Mouse (Mus musculus) adipocyte (in vitro differentiated cells): Measurements from ENCODE around the gene Adprh.
"Not testable (repeated sequence)": the region's sequence is repeated elsewhere in the genome, so short reads cannot be mapped to it uniquely, and the experiment has no call there.

Source experiments
- DNase-seq: peaks from one replicate; pipeline ENCODE4 v3.0.0-alpha.2; 2016; ENCODE audit warnings: low spot score

The Adprh gene

GRCm38 (mm10) chr16:38452442-38453202 is at the start of gene Adprh:
TSS of gene Adprh (minus strand) at chr16:38452703.
- peak; percentile 90 for DNase-seq

DNA sequence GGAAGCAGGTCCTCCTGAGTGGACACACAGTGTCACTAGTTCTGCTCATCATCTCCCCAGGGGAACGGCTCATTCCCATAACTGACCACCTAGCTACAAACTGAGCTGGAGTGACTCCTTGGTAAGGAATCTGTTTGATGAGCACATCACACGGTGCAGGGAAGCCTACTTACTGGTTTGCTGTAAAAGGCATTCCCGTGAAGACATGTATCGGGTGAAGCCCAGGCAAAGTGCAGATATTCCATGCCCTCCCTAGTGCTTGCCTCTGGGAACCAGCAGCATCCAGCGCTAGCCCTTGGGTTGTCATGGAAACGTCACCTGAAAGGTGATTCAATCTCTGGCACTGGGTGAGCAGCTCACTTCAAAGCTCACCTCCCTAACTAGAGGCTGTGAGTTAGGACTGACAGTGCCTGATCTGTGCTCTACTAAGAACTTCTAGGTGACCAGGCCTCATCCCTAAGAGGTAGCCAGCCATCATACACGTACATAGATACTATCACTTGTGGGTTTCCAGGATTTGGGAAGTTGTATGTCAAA is 44.2 kb upstream of the Adprh start:
- DNase-seq, result no peak

DNA sequence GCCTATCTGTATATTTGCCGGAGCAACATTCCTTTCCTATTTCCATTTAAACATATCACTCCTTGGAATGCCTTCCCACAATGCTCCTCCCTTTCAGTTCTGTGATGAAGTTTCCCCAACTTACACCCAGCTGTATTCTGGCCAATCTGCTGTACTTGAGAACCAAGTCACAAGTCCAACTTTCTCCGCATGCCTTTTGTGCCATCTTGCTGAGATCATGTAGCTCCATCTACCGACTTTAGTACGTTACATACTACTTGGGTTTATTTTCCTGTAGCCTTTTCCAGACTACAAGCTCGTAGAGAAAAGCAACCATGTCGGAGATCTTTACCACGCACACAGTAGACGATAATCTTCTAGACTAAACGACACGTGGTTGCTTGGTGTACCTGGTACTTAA is 41.4 kb upstream of the Adprh start:
- peak; percentile 48 for DNase-seq

DNA sequence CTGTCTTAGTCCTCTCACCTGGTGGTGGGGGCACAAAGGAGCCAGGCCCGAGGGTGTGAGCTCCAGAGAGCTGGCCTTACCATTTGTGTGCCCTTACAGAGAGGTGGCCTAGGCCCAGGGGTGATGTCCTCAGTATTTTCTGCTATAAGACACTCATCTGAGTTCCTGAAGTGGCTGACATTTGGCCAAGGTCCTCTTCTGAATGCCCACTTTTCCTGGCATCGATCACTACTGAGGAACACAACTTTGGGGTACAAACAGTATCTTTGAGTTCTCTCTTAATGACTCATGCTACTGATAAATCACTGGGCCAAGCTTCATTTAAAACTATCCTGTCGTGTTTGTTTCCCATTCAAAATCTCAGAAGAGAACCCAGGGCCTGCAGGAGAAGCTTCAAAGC is 40.0 kb upstream of the Adprh start:
- no peak for DNase-seq

DNA sequence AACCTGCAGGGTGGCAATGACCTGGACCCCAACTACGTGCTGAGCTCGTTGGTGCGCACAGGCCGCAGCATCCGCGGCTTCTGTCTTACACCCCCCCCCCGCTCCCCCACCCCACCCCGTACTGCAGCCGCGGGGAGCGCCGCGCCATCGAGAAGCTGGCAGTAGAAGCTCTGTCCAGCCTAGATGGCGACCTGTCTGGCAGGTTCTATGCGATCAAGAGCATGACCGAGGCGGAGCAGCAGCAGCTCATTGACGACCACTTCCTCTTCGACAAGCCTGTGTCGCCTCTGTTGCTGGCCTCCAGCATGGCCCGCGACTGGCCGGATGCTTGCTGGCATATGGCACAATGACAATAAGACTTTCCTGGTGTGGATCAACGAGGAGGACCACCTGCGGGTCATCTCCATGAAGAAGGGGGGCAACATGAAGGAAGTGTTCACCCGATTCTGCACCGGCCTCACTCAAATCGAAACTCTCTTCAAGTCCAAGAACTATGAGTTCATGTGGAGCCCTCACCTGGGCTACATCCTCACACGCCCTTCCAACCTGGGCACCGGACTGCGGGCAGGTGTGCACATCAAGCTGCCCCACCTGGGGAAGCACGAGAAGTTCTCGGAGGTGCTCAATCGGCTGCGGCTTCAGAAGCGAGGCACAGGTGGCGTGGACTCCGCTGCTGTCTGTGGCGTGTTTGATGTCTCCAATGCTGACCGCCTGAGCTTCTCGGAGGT is 31.2 kb upstream of the Adprh start:
- no peak for DNase-seq

GRCm38 (mm10) chr16:38482780-38483562 is 30.5 kb upstream of the Adprh start:
- DNase-seq, result no peak

DNA sequence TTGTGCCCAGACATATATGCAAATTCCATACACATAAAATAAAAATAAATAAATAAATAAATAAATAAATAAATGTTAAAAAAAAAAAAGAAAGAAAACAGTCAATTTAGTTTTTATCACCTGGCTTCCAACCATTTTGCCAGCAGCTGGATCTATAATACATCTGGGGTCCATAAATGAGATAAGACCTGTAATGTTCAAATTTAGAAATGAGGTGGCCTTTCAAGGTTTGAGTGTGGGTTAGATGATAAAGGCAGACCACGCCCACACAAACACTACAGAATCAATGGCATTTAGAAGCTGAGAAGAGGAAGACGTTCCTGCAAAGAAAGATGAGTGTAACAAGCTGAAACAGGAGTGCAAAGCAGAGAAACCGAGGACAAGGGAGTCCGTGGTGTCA is 28.8 kb upstream of the Adprh start:
- no peak for DNase-seq

DNA sequence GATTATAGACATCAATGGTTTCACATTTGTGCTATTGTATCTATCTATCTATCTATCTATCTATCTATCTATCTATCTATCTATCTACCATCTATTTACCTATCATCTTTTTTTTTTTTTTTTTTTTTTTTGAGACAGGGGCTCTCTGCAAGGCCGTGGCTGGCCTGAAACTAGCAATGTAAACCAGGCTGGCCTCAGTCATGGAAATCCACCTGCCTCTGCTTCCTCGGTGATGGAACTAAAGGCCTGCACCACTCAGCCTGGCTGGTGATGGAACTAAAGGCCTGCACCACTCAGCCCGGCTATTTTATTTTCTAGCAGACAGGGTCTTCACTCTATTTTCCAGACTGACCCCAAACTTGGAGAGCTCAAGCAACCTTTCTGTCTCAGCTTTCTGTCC is 25.8 kb upstream of the Adprh start:
- DNase-seq, result no peak

GRCm38 (mm10) chr16:38477241-38477608 is 24.7 kb upstream of the Adprh start:
- not testable (repeated sequence) for DNase-seq

DNA sequence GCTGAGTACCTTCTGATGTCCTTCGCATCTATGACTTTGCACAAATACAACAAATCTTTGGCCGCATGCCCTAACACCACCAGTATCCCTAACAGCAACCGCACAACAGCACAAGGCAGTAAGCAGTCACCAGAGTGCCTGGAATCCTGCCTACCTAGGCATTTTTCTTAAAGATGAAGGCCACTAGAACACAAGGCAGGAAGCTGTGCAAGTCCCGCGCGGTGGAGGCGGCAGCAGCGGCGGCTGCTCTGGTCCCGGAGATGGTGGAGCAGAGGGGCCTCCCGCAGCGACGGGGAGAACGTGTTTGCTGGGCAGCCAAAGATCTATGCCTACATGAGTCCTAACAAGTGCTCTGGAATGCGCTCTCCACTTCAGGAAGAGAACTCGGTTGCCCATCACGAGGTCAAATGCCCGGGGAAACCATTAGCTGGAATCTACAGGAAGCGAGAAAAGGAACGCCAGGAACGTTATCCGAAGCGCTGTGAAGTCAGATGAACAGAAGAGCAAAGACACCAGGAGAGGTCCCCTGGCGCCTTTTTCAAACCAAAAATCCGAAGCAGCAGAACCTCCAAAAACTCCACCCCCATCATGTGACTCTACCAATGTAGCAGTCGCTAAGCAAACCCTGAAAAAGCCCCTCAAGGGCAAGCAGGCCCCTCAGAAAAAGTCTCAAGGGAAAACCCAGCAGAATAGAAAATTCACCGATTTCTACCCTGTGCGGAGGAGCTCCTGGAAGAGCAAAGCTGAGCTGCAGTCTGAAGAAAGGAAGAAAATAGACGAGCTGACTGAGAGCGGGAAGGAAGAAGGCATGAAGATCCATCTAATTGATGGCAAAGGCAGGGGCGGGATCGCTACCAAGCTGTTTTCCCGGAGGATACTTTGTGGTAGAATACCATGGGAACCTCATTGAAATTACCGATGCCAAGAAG is 24.1 kb upstream of the Adprh start:
- DNase-seq, result no peak

GRCm38 (mm10) chr16:38475681-38476311 is 23.3 kb upstream of the Adprh start:
- no peak for DNase-seq

DNA sequence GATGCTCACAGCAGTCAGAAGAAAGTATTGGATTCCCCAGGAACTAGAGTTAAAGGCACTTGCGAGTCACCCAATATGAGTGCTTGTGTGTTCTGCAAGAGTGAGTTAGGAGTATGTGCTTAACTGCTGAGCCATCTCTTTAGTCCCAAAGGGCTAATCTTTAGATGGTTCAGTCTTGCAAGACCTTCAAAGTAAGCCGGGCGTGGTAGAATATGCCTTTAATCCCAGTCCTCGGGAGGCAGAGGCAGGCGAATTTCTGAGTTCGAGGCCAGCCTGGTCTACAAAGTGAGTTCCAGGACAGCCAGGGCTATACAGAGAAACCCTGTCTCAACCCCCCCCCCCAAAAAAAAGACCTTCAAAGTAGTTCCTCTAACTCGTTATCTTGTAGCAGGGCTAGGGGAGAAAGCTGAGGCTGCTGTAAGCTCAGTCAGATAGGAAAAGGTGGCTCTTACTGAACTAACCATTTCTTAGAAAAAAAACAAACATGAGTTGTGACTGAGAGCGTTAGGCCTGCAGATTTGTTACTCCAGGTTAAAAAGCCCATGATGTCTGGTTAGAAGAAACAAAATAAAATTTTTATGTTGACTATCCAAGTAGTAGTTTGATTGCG is 22.3 kb upstream of the Adprh start:
- no peak for DNase-seq

DNA sequence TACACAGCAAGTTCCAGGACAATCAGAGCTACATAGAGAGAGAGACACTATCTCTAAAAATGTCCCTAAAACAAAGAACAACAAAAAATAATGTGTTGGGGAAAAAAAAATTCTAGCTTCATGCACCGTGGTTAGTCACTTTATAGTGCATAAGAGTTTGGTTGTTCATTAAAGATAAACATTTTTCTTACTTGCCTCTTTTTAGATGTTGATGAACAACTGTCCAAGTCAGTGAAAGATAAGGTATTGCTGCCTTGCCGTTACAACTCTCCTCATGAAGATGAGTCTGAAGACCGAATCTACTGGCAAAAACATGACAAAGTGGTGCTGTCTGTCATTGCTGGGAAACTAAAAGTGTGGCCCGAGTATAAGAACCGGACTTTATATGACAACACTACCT is 21.2 kb upstream of the Adprh start:
- no peak for DNase-seq

DNA sequence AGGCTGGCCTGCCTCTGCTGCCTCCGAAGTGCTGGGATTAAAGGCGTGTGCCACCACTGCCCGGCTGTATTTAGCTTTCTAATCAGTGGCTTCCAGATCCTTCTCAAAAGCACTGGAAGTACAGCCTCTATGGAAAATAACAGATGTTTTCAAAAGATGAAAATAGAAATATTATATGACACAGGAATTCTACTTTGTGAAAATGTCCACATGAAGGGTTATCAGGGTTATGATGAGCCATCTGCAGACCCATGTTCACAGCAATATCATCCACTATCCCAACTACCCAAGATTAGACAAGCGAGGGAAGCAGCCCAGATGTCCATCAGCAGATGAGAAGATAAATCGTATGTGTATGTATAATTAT is 20.0 kb upstream of the Adprh start:
- no peak for DNase-seq

- no peak for DNase-seq
Observed at GRCm38 (mm10) chr16:38471697-38472506, 19.4 kb upstream of the Adprh start.

DNA sequence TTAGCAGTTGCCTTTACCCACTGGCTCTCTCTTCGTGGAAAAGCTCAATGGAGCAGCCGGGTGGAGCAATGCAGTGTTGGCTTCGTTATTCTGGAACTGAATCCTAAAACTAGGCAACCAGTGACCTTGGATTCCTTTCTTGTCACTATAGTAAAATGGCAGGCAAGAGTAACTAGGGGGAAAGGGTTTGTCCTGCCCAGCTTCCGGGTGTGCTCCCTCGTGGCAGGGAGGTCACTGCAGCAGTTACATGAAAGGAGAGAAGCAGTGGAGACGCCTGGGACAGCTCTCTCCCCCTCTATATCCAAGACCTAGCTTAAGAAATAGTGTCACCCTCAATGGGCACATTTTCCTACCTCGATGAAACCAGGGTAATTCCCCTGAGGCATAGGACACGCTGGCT is 16.9 kb upstream of the Adprh start:
- no peak for DNase-seq

DNA sequence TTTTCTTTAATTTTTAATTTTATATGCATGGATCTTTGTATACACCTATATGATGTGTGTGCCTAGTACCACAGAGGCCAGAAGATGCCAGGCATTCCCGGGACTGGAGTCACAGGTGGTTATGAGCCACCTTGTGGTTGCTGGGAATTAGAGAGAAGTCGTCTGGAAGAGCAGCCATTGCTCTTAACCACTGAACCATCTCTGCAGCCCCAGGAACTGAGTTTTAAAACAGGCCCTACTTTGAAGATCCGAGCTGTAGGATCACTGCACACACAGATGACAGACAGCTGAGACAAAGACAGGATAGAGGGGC is 16.2 kb upstream of the Adprh start:
- no peak for DNase-seq

DNA sequence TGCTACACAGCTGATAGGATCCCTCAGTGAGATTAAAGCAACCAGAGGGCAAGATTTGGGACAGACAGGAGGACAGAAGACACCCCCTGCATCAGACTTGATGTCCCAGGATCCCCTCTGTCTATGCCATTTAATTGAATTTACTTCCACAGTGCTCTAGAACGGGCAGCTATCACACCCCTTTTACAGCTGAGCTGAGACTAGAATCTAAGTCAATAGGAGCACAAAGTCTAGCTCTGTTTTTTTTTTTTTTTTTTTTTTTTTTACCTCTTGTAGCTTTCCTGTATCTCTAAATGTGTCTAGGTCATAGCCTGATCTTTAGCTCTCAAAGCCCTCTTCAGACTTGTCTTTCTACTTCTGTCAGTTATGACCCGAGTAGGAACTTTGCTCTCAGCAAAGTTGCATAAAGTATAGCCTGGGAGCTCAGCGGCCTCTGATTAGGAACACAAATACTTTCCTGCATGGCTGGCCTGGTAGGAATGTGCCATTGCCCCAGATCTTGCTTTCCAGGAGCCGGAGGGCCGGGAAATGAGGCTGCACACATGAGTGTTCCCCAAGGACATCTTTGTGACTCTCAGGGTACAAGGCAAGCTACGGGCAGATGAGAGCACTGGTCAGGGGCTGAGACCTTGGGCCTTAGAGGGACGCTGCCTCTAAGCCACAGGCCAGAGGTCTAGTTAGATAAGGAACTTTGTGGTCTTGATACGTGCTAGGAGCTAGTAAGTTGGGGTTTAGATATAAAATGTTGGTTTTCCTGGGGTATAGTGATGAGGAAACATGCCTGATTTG is 15.6 kb upstream of the Adprh start:
- DNase-seq, result no peak
